Mouse (Mus musculus) erythroblast, embryonic 14.5 days (primary cell): ENCODE results near the gene Tspear.

Source experiments
- GATA1 ChIP-seq: IDR thresholded peaks from 2 replicates; pipeline ENCODE4 v1.6.1; 2012; ENCODE audit warnings: low read length, inconsistent platforms, mixed read lengths
- TAL1 ChIP-seq: IDR thresholded peaks from 3 replicates; pipeline ENCODE4 v1.6.1; 2012; ENCODE audit warnings: low read length, inconsistent platforms, mixed read lengths

DNA sequence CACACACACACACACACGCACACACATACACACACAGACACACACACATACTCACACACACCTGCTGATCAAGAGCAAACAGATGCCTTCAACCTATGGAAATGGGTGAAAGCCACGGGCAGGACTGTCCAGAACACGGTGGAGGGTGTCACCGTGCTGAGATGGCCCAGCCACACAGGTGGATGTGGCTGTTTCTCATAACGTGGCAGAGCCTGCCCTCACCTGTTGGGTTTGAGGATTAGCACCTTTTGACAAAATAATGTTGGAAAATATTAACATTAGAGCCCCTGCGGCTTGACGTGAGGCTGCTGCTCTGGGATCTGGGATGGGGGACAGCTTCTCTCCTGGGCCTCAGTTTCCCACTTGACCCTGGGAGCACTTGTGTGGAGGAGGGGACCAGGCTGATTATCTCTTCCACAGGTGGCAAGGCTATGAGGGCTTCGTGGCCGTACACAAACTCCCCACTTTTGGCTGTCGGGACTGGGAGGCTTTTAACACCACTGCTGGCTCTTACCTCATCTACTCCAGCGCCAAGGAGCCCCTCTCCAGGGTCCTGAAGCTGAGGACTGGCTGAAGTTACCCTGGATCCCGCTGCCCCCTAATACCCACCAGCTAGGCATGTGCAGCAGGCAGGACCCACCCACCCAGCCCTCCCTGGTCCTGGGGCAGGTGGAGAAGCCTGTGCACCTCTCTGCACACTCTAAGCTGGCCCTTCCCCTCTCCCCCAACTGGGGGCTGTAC lies 199.8 kb downstream of the Tspear start:
- TF ChIP-seq GATA1, result no peak
- TF ChIP-seq TAL1, result no peak
